Mouse (Mus musculus): ENCODE measurements around the gene Prune2.
A peak's percentile ranks its signal among the peaks of the same experiment; 100 is the strongest.

The Prune2 gene

GRCm38 (mm10) chr19:16955613-16956271 is at the start of gene Prune2:
Gene Prune2, plus strand, starts transcription at chr19:16956118.
- peak; percentile 48 for DNase-seq

DNA sequence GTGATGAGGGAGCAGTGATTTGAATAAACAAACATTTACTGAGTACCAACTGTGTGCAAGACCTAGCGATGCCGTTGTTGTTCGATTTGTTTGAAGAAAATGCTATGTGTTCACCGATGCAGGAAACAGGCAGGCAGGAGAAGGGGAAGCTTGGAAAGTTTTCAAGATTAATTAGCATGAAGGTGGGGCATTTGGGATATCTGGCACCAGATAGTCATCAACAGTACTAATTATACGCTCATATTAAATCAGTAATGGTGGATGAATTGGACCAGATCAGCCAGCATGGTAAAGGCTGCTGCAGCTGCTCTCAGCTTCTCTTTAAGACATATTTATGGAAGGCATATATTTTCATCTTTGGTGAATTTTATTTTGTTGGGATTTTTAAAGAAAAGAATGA is 44.4 kb upstream of the Prune2 start:
- no peak for DNase-seq

DNA sequence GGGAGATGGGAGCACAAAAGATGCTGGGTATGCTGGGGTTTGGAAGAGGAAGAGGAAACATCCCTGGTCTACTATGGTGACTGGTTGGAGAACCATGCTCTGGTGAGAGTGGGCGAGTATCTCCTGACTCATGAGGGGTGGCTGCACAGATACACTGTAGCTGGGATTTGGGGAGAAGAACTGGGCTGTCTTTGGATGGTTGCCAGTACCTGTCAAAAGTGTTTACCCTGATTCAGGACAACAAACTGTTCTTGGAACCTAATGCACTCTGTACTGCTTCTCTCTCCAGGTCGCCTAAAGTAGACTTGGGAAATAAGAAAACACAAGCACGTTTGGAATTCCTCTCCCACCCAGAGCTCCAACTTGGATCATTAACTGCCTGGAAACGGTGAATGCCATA is 31.4 kb upstream of the Prune2 start:
- no peak for DNase-seq

GRCm38 (mm10) chr19:16934664-16935063 is 21.3 kb upstream of the Prune2 start:
- no peak for DNase-seq

GRCm38 (mm10) chr19:16948794-16949313 is 7.1 kb upstream of the Prune2 start:
- no peak for DNase-seq

GRCm38 (mm10) chr19:16949341-16949740 is 6.6 kb upstream of the Prune2 start:
- no peak for DNase-seq

DNA sequence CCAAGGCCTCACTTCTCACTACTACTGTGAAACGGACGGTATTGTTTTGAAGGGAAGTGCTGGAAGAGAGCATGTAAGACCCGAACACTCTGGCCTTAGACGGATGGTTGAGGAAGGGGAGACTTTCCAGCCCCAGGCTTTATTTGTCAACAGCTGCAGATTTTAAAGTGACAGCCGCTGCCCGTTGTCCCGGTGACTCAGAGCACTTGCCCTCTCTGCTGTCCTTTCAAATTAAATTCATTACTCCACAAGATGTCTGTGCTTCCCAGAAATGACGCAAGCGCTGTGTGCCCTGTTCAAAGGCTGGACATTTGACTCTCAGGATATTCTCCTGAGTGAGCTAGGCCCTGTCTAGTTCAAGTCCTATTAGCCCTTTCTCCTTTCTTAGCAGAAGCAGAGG is 5.9 kb upstream of the Prune2 start:
- DNase-seq, result no peak

GRCm38 (mm10) chr19:16950664-16951363 is 5.1 kb upstream of the Prune2 start:
- no peak for DNase-seq

GRCm38 (mm10) chr19:16954736-16955135 is 1.2 kb upstream of the Prune2 start:
- no peak for DNase-seq

DNA sequence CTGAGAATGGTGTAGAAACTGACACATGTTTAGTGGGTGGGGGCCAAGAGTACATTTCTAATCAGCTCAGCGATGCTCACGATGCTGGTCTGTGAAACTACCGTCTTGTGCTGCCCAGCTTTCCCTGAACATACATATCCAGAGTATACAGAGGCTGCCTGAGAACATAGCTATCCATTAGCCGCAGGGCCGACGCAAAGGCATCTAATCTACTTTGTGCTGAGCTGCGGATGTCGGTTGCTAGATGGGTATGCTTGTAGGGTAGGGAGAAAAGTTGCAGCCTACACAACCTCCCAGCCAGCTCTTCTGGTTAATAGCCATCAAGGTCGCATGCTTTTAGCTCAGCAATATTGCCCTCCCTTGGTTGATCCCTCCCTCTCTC is 696 bp upstream of the Prune2 start:
- DNase-seq, result no peak

- no peak for DNase-seq
Measured at GRCm38 (mm10) chr19:16956319-16956718, 401 bp downstream of the Prune2 start.

- no peak for DNase-seq
Measured at GRCm38 (mm10) chr19:16959051-16959450, 3.1 kb downstream of the Prune2 start.

DNA sequence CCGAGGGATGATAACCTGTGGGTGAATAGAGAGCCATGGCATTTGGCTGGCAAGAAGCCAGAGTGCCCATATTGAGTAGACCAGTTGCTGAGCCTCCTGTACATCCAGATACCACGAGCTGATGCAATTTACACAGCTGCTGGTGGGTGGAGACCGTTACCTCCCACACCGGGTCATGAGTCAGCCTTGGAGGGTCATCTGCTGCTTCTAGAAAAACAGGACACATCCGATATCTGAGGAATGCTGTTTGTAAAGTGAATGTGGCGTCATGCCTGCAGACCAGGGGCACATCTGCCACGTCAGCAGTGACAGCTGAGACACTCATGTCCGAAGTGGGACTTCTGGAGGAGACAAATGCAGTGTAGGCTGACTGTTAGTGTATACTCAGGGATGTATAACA is 3.6 kb downstream of the Prune2 start:
- DNase-seq, result no peak

- DNase-seq, result no peak
Measured at GRCm38 (mm10) chr19:16961036-16961435, 5.1 kb downstream of the Prune2 start.

DNA sequence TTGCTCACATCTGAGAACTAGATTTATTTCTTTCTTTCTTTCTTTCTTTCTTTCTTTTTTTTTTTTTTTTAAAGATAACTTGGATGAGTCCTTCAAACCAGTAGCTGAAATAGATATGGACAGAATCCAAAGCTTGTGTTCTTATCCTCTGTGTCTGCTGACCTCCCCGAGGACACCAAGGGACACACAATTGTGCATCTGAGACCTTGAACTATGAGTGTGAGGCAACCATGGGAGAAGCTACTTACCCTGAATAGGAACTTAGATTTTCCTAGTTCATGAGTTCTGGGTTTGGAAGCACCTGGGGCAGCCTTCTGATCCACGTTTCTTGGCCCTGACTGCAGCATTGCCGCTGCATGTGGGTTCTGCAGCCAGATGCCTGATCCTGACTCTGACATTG is 7.3 kb downstream of the Prune2 start:
- DNase-seq, result no peak

GRCm38 (mm10) chr19:16968768-16969167 is 12.8 kb downstream of the Prune2 start:
- DNase-seq, result no peak

DNA sequence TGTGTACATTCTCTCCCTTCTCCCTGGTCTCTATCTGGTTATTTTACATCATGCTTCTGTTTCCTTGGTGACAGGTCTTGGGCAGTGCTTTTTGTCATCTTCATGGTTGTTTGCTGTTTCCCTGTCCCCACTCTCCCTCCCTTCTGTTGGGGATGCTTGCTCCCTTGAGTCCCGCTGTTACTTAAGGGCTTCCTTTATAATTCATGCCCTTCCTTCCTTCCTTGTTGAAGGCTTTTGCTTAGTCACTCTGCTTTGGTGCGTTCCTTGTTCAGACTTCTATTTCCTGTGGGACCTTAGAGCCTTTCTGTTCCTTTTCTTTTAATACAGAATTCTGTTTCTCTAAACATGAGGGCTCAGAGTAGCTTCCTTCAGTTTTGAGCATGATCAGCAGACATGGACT is 14.7 kb downstream of the Prune2 start:
- no peak for DNase-seq

- no peak for DNase-seq
Measured at GRCm38 (mm10) chr19:16978910-16979309, 23.0 kb downstream of the Prune2 start.

DNA sequence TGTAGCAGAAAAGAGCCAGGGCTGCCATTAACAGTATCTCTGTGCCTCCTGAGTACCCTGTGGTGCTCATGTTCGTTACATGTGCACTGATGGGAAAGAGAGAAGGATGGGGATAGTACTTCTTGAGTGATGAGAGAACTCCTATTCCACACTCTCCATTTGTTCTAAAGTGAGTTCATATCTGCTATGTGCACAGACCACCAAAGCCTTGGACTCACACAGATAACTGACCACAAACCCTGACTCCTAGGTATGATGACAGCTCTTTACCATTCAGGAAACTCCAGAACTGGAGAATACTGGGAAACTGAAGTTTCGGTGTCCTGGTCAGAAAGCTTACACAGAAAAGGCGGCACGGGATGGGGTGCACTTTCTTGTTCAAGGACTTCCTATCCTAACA is 25.8 kb downstream of the Prune2 start:
- no peak for DNase-seq

DNA sequence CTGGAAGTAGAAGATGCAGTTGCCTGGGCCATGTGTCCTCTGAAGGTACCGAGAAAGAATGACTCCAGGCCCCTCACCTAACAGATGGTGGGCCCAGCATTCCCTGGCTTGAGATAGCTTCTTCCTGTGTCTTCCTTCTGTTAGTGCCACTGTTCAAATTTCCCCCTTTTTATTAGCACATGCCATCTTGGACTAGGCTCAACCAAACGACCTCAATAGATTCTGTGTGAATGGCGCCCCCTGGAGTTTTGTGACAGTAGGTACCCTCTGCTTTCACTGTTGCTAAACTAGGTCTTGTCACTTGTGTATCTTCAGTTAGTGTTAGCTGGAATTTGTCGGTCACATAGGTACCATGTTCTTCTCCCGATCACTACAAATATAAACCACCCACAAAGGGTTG is 29.0 kb downstream of the Prune2 start:
- peak; percentile 27 for DNase-seq

- DNase-seq, result no peak
Measured at GRCm38 (mm10) chr19:16987984-16988383, 32.1 kb downstream of the Prune2 start.

GRCm38 (mm10) chr19:16992151-16992550 is 36.2 kb downstream of the Prune2 start:
- no peak for DNase-seq

DNA sequence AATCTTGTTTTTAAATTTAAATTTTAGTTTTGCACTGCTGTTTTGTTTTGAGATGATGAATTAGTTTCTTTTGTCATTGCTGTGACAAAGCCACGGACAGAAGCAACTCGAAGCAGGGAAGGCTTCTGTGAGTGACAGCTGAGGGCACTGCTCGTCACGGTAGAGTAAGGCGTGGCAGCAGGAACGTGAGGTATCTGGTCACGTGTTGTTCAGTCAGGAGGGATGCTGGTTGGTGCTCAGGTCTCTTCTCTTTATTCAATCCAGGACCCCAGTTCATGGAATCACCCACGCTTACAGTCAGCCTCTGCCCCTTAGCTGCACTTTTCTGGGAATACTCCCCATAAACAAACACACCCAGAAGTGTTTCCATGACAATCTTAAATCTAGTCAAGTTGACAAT is 38.3 kb downstream of the Prune2 start:
- no peak for DNase-seq

- no peak for DNase-seq
Measured at GRCm38 (mm10) chr19:16997915-16998314, 42.0 kb downstream of the Prune2 start.
